Mouse (Mus musculus) midbrain, postnatal 0 days (tissue): Measurements from ENCODE around the gene Atp11a. TPM values are rescaled to one million over a fixed set of nuclear protein-coding genes. Genes with fewer than 3 reads are reported as not detected.

Source experiments
- ATAC-seq: fragments of 200-750 bp; cut with Nextera tagmentation; 2 replicates; pipeline ENCODE4 v1.8.0; 2017; ENCODE audit warnings: moderate number of reproducible peaks, mild to moderate bottlenecking, moderate TSS enrichment, moderate library complexity; ENCODE audit not compliant: low FRiP score
- DNase-seq: peaks from one replicate; pipeline ENCODE4 v3.0.0-alpha.2; 2015; ENCODE audit warnings: low spot score
- H3K27ac ChIP-seq: fragments of 300-500 bp; sonication (generic); 2 replicates; pipeline ENCODE4 v1.5.1; 2014; ENCODE audit warnings: low read depth, mild to moderate bottlenecking, low read length, mixed read lengths
- H3K27me3 ChIP-seq: fragments of 300-500 bp; sonication (generic); 2 replicates; pipeline ENCODE4 v1.6.1; 2014; ENCODE audit warnings: low read length, control low read depth, mixed read lengths; ENCODE audit not compliant: insufficient read depth
- H3K36me3 ChIP-seq: fragments of 300-500 bp; sonication (generic); 2 replicates; pipeline ENCODE4 v1.6.1; 2014; ENCODE audit warnings: low read length, control low read depth, mixed read lengths; ENCODE audit not compliant: insufficient read depth
- H3K4me1 ChIP-seq: fragments of 300-500 bp; sonication (generic); 2 replicates; pipeline ENCODE4 v1.6.1; 2014; ENCODE audit warnings: mild to moderate bottlenecking, control low read depth, antibody characterized with exemption, low read length, mixed read lengths; ENCODE audit not compliant: insufficient read depth
- H3K4me2 ChIP-seq: fragments of 300-500 bp; sonication (generic); 2 replicates; pipeline ENCODE4 v1.6.1; 2014; ENCODE audit warnings: low read depth, mild to moderate bottlenecking, low read length, mixed read lengths; ENCODE audit not compliant: poor library complexity, severe bottlenecking
- H3K4me3 ChIP-seq: fragments of 300-500 bp; sonication (generic); 2 replicates; pipeline ENCODE4 v1.5.1; 2014; ENCODE audit warnings: low read depth, mild to moderate bottlenecking, low read length, moderate library complexity
- H3K9ac ChIP-seq: fragments of 300-500 bp; sonication (generic); replicated peaks from 2 replicates; pipeline ENCODE4 v1.6.1; 2014; ENCODE audit warnings: mild to moderate bottlenecking, low read length, moderate library complexity, mixed read lengths; ENCODE audit not compliant: poor library complexity, severe bottlenecking
- H3K9me3 ChIP-seq: fragments of 300-500 bp; sonication (generic); 2 replicates; pipeline ENCODE4 v1.6.1; 2016; ENCODE audit warnings: low read length, control low read depth
- CTCF ChIP-seq: IDR thresholded peaks from 2 replicates; pipeline ENCODE4 v1.5.1; 2016; ENCODE audit warnings: antibody characterized with exemption, mild to moderate bottlenecking
- WGBS: fragments of 180-500 bp; shearing (Covaris S2); extraction: QIAGEN DNeasy Blood & Tissue Kit; methylation state at CpG from one replicate; pipeline ENCODE4 v1.1.7; 2014; 5-methylcytosine and 5-hydroxymethylcytosine counted together
- polyA plus RNA-seq: library from polyadenylated mRNA; unstranded; fragments of >200 nt; fragmentation: Nextera tagmentation; extraction: Ambion mirVana; gene quantifications from 2 replicates; pipeline ENCODE4 v1.2.1, GENCODE M21; 2015
- total RNA-seq: library from RNA; depleted of rRNA; stranded (reverse); fragments of >200 nt; gene quantifications from 2 replicates; pipeline ENCODE4 v1.2.3, GENCODE M21; 2014

Atp11a gene
- total and polyA plus RNA-seq, 2 experiments from 2014 or later: 13.8 to 45.9 TPM

GRCm38 (mm10) chr8:12846447-12846846 lies 89.6 kb downstream of the Atp11a start:
- ATAC-seq (no peak), DNase-seq (no peak)
- Histone ChIP-seq H3K4me1 (no peaks in the 10 kb centered on the region), H3K27me3 (no peaks in the 10 kb centered on the region), H3K27ac (no peak overlapping the region), H3K4me3 (no peak overlapping the region), H3K9ac (no peak overlapping the region), H3K36me3 (peaks cover 80% of the 10 kb centered on the region), H3K9me3 (no peaks in the 10 kb centered on the region), H3K4me2 (no peak overlapping the region)
- no peak for TF ChIP-seq CTCF
- WGBS: 97% methylated on average over 6 of the region's 6 CpGs

GRCm38 (mm10) chr8:12851241-12851640 lies 94.4 kb downstream of the Atp11a start:
- Histone ChIP-seq H3K9ac (no peak overlapping the region), H3K4me2 (no peak overlapping the region), H3K9me3 (no peaks in the 10 kb centered on the region), H3K27me3 (no peaks in the 10 kb centered on the region), H3K4me1 (no peaks in the 10 kb centered on the region), H3K4me3 (no peak overlapping the region), H3K36me3 (peaks cover 53% of the 10 kb centered on the region), H3K27ac (no peak overlapping the region)
- DNase-seq (no peak), ATAC-seq (no peak)
- TF ChIP-seq CTCF: no peak
- WGBS: 88% methylated on average over 10 of the region's 10 CpGs

- TF ChIP-seq CTCF: no peak
- no peak for DNase-seq
- no peaks in the 10 kb centered on the region for H3K27me3 ChIP-seq
- H3K9me3 ChIP-seq: no peaks in the 10 kb centered on the region
- 80% methylated on average over 15 of the region's 15 CpGs for WGBS
- H3K4me2 ChIP-seq: no peak overlapping the region
- H3K27ac ChIP-seq: no peak overlapping the region
- peaks cover 50% of the 10 kb centered on the region for H3K36me3 ChIP-seq
- H3K9ac ChIP-seq: no peak overlapping the region
- no peak for ATAC-seq
- no peak overlapping the region for H3K4me3 ChIP-seq
- no peaks in the 10 kb centered on the region for H3K4me1 ChIP-seq
Measured at GRCm38 (mm10) chr8:12856038-12856437, 99.2 kb downstream of the Atp11a start.

GRCm38 (mm10) chr8:12863061-12863460 lies 106.2 kb downstream of the Atp11a start:
- ATAC-seq: no peak
- no peak for TF ChIP-seq CTCF
- no peaks in the 10 kb centered on the region for H3K9me3 ChIP-seq
- H3K27me3 ChIP-seq: no peaks in the 10 kb centered on the region
- H3K27ac ChIP-seq: no peak overlapping the region
- peaks cover 59% of the 10 kb centered on the region for H3K36me3 ChIP-seq
- WGBS: 86% methylated on average over 3 of the region's 3 CpGs
- no peaks in the 10 kb centered on the region for H3K4me1 ChIP-seq
- no peak overlapping the region for H3K4me3 ChIP-seq
- H3K9ac ChIP-seq: no peak overlapping the region
- peak; percentile 61 for DNase-seq
- H3K4me2 ChIP-seq: no peak overlapping the region

- Histone ChIP-seq H3K9ac (no peak overlapping the region), H3K4me1 (no peaks in the 10 kb centered on the region), H3K36me3 (peaks cover 54% of the 10 kb centered on the region), H3K9me3 (no peaks in the 10 kb centered on the region), H3K27ac (no peak overlapping the region), H3K27me3 (no peaks in the 10 kb centered on the region), H3K4me3 (no peak overlapping the region), H3K4me2 (no peak overlapping the region)
- WGBS: 80% methylated on average over 14 of the region's 14 CpGs
- DNase-seq: no peak
- no peak for TF ChIP-seq CTCF
- ATAC-seq: no peak
Measured at GRCm38 (mm10) chr8:12863608-12864007, 106.8 kb downstream of the Atp11a start.

GRCm38 (mm10) chr8:12865790-12866189 lies 109.0 kb downstream of the Atp11a start:
- peak; percentile 32; the same call in 1 of the 2 replicates for TF ChIP-seq CTCF
- no peaks in the 10 kb centered on the region for H3K9me3 ChIP-seq
- 66% methylated on average over 6 of the region's 6 CpGs for WGBS
- no peak overlapping the region for H3K9ac ChIP-seq
- DNase-seq (no peak), ATAC-seq (no peak)
- no peaks in the 10 kb centered on the region for H3K27me3 ChIP-seq
- H3K36me3 ChIP-seq: peaks cover 36% of the 10 kb centered on the region
- H3K4me3 ChIP-seq: no peak overlapping the region
- H3K4me2 ChIP-seq: no peak overlapping the region
- H3K27ac ChIP-seq: no peak overlapping the region
- peaks cover 2% of the 10 kb centered on the region; the same call in 1 of the 2 replicates for H3K4me1 ChIP-seq
